Mouse (Mus musculus): ENCODE measurements around the gene Nkd1. TPM values are rescaled to one million over a fixed set of nuclear protein-coding genes. Genes with fewer than 3 reads are reported as not detected.
A peak's percentile ranks its signal among the peaks of the same experiment; 100 is the strongest.

The Nkd1 gene
- polyA plus RNA-seq, 1 experiment: 21.9 TPM

GRCm38 (mm10) chr8:88604065-88605038 lies 83.2 kb downstream of the Nkd1 start:
- no peak for DNase-seq (ENCODE audit: low read depth, low spot score)
- WGBS: 23% methylated on average over 20 of the region's 20 CpGs

DNA sequence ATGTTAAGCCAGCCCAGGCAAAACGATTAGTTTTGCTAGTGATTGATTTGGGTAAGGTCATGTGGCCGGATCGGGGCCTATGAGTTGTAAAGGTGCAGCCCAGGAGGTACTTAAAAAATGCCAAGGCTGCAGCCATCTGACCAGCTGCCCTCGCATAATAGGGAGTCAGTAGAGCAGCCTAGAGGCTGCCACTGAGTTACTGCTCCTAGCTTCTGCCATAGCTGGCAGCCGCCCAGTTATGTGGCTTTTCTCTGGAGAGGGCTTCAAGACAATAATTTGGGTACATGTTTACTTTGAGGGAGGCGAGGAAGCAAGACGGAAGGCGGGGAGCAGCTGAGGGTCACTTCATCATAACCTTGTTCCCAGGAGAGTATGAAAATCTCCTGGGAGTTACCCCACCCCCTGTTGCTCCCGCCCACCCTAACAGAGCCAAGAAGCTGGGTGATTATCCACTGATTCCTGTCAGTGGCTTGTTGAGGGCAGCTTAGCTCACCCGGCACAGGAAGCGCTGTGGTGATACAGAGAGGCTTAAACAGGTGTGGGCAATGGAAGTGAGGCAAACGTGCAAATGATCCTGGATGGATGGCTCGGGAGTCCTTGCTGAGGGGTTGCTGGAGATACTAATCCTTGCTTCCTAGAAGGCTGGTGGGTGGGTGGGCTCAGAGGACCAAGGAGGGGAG lies 84.3 kb downstream of the Nkd1 start:
- 27% methylated on average over 13 of the region's 13 CpGs for WGBS
- DNase-seq (ENCODE audit: low read depth, low spot score): no peak

GRCm38 (mm10) chr8:88609036-88609435 lies 87.9 kb downstream of the Nkd1 start:
- 80% methylated on average over 8 of the region's 8 CpGs for WGBS
- DNase-seq (ENCODE audit: low read depth, low spot score): no peak

DNA sequence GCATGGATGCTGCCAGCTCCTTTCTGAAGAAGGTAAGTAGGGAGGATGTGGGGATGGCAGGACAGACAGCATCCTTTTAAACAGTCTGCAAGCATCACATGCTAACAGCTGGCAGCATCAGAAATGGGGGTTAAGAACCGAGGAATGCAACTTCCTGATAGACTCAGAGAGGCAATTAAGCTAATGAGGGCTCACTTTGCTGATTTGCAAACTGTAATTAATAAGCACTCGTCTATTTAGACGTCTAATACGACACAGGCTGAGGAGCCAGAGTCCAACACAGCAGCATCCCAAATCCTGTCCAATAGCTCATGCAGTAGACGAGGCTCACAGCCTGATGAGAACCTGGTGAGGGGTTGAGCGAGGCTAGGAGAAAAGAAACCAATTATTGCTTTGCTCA lies 89.1 kb downstream of the Nkd1 start:
- WGBS: 69% methylated on average over 6 of the region's 6 CpGs
- no peak for DNase-seq (ENCODE audit: low read depth, low spot score)

DNA sequence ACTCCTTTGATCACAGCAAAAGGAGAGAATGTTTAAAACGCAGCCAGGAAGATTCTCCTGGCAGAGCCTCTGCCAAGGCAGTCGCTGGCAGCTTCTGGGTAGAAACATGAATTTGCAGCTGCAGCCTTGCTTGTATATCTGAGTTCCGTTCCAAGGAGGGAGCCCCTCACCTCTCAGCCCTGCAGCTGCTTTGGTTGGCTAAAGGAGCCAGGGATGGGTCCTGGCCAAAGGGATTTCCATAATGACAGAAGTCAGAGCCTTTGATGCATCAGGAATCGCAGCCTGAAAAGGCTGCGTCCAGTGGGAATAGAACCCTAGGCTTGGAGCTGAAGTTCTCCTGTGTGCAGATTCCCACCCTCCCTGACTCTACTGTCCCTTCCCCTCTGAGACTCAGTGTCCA lies 93.8 kb downstream of the Nkd1 start:
- WGBS: 60% methylated on average over 5 of the region's 5 CpGs
- no peak for DNase-seq (ENCODE audit: low read depth, low spot score)

- WGBS: 59% methylated on average over 5 of the region's 5 CpGs
- DNase-seq (ENCODE audit: low read depth, low spot score): no peak
These were observed 97.5 kb downstream of the Nkd1 start for GRCm38 (mm10) chr8:88618612-88619011.

DNA sequence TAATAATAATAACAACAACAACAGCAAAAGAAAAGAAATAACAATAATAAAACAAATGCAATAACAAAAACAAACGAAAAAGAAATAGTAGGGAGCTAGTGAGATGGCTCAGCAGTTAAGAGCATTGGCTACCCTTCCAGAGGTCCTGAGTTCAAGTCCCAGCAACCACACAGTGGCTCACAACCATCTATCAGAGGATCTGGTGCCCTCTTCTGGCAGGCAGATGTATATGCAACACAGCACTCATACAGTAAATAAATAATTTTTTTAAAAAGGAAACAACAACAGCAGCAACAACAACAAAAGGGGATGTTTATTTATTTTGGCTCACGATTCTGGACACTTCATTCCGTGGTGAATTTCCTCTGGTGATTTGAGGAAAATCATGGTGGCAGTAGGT lies 98.4 kb downstream of the Nkd1 start:
- 61% methylated on average over 3 of the region's 3 CpGs for WGBS

DNA sequence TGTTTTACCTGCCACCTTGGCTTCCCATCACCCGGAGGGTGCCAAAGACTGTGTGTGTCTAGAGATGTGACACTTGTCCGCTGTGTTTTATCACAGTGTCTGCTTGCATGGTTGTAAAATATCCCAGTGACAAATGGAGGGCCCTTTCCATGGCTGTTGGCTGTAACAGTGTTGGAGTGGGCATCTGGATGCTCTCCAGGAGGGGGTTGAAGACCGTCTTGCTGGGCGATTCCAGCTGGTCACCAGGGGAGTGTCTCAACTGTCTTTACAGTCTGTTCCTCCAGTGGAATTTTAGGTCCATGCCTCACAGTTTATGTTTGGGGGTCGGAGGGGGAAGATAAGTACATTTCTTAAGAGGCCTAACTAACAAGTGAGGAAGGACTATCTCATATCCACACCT lies 99.8 kb downstream of the Nkd1 start:
- DNase-seq (ENCODE audit: low read depth, low spot score): no peak
- WGBS: 55% methylated on average over 5 of the region's 5 CpGs

More for the DNA sequence above, 98.4 kb downstream of the Nkd1 start:
- DNase-seq (ENCODE audit: low read depth, low spot score): no peak

DNA sequence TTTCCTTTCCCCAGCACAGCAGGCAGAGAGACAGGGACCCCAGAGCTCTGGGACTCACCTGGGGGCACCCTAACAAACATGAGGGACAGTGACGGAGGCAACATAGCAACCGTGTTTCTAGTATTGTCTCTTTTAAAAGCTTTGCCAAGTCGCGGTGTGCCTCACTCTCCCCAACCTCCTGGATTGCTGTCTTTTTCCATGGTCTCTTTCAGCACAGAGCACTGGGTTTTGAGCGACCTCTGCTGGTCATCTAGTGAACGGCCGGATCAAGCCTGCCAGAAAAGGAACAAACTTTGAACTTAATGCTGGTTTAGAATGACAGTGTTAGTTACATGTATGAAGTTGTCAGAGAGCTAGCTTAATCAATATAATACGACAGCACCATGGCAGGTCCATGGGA lies 100.3 kb downstream of the Nkd1 start:
- DNase-seq (ENCODE audit: low read depth, low spot score): peak; percentile 40
- WGBS: 3% methylated on average over 8 of the region's 8 CpGs

DNA sequence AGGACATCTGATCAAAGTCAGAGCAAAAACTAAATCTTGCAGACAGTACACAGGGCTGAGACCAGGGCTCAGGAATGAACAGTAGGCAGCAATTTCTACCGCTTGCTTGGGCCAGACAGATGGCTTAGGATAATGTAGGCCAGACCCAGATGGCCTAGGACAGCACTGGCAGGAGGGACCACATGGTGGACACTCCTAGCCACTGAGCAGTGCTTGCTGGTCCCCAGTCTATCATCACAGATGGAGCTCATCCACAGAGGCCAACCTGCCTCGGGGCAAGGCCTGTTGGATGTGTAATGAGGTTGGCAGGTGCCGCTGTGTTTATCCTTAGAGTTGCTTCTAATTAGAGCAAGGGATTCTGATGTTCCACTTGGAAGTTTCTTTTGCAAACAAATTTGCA lies 102.2 kb downstream of the Nkd1 start:
- DNase-seq (ENCODE audit: low read depth, low spot score): no peak
- WGBS: 83% methylated on average over 3 of the region's 3 CpGs

DNA sequence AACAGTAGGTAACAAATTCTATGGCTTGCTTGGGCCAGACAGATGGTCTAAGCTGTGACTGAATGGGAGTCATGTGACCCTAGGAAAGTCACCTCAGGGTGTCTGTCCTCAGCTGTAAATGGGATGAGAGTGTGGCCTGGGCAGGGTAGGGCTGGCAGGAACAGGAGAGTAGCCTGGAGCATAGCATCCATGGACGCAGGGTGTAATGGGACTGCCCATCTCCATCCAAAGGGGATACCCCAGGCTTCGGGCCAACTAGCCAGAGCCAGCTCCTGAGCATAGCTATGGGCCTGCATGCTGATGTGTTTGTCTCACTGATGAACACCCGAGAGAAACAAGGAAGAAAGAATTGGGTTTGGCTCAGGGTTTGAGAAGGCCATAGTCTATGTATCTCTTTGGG lies 103.1 kb downstream of the Nkd1 start:
- WGBS: 79% methylated on average over 3 of the region's 3 CpGs
- DNase-seq (ENCODE audit: low read depth, low spot score): no peak

DNA sequence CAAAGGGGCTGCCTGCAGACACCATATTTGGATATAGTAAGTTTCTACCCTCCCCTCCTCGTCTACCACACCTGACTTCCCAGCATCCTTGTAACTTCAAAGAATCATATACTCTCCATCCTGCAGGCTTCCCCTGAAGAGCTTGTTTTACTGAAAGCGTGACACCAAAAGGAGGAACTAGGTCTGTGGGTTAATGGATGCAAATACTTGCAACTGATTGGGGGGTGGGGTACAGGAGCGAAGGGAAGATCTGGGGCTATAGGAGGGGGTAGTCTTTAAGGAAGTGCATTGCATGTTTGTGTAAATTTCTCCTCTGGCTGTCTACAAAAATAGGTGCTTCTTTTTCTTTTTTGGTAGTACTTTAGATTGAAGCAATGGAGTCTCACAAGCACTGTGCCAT lies 105.3 kb downstream of the Nkd1 start:
- DNase-seq (ENCODE audit: low read depth, low spot score): no peak
- WGBS: 86% methylated on average over 3 of the region's 3 CpGs

GRCm38 (mm10) chr8:88626940-88627264 lies 105.7 kb downstream of the Nkd1 start:
- DNase-seq (ENCODE audit: low read depth, low spot score): no peak
- WGBS: 53% methylated on average over 19 of the region's 19 CpGs

DNA sequence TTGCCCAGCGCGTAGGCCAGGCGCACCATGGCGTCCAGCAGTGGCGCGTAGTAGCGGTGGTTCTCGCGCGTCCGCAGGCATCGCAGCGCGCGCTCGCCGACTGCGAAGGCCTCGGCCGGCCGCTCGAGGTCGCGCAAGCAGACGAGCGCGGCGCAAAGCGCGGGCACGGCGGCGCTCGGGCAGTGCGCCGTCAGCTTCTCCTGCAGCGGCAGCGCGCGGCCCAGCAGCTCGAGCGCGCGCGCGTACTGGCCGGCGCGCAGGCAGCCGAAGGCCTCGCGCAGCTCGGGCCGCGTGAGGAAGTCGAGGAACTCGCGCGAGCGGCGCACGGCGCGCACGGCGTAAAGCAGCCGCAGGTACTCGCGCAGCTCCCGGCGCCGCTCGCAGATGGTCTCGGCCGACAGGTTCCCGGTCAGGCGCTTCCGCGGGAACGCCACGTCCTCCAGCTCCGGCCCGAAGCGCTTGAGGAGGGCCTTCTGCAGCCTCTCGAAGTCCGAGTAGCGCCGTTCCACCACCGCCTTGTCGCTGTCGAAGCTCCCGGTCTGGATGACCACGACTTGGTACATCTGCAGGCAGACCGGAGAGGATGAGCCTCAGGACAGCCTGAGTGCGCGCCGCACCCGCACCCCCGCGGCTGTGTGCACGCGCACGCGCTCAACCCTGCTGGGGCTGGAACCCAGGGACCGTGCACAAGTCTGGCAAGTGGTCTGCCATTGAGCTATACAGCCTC lies 106.3 kb downstream of the Nkd1 start:
- DNase-seq (ENCODE audit: low read depth, low spot score): no peak
- WGBS: 45% methylated on average over 105 of the region's 105 CpGs

DNA sequence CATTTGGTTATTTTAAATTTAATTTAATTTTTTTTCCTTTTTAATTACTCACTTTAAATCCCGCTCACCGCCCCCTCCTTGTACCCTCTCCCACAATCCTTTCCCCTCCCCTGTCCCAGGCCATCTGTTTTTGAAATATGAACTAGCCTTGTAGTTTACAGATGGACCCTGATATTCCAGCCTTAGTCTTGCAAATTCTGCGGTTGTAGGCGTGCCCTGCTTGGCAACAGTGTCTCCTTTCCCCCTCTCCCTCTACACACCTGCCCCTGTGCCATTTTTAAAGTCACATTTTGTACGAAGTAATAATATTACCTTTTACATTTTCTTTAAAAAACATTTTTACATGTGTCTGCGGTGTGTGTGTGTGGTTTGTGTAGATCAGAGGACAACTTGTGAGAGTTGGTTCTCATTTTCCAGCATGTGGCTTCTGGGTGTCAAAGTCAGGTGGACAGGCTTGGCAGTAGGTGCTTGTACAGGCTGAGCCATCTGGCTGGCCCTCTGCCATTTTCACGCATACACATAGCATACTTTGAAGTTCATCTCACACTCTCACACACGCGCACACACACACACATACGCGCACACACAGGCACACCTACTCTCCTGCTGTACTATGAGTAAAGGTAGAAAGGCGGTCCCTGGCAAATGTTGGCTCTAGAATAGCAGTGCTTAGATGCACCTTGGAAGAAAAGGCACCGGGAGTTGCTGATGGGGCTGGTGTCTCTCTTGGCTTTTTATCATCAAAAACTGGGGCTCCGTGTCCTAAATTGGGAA lies 107.0 kb downstream of the Nkd1 start:
- 73% methylated on average over 14 of the region's 14 CpGs for WGBS
- DNase-seq (ENCODE audit: low read depth, low spot score): no peak

DNA sequence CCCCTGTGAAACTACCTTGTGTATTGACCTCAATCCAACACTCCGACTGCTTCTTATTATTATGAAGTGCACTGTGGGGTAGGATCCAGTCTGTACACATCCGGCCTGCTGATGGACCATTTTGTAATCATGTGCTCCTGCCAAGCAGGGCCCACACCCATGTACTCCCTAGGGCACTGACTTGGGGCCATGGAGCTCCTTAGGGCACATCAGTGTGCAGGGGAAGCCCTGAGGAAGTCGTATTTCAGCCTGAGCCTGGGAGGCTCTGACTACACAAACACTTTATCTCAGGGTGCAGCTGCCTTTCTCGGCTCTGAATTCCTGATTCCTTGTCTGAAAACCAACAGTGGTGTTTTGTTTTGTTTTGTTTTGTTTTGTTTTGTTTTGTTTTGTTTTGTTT lies 109.1 kb downstream of the Nkd1 start:
- 68% methylated on average over 4 of the region's 4 CpGs for whole genome bisulfite sequencing
- DNase-seq (ENCODE audit: low read depth, low spot score): no peak

DNA sequence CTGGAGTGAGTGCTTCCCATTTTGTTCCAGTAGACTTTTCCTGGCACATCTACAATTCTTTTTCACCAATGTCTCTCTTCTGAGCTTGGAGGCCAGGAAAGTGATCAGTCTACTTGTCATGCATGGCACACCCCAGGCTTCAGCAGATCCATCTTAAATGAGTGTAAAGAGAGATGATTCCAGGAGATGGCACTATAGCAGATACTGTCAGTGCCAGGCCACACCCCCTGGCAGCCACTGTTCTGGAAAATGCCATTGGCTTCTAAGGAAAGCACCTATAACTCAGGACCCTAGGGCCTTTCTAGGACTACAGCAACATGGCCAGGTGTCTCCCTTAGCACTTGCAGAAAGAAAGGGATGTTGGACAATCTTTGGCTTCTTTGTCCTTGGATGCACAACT lies 109.9 kb downstream of the Nkd1 start:
- no peak for DNase-seq (ENCODE audit: low read depth, low spot score)

DNA sequence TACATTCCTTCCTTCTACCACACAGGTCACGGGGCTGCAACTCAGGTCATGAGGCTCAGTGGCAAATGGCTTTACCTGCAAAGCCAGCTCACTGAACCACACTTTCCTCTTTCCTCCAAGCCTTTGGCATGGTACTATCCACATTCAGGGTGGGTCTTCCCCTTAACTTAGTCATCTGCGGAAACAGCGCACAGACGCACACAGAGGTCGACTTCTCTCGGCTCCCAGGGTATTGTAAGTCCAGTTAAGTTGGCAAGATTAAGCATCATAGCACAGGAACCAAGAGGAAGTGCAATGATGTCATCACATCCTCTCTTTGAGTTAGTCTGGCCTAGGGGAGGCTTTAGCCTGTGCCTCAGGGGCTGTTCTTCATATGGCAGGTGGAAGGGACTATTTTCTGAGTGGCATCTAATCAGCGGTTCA lies 112.2 kb downstream of the Nkd1 start:
- no peak for DNase-seq (ENCODE audit: low read depth, low spot score)
- WGBS: 81% methylated on average over 7 of the region's 7 CpGs

GRCm38 (mm10) chr8:88635474-88636397 lies 114.6 kb downstream of the Nkd1 start, which contains the start of gene Snx20:
Snx20 (minus strand) TSS chr8:88636128.
- peak; percentile 52 for DNase-seq (ENCODE audit: low read depth, low spot score)
- 35% methylated on average over 14 of the region's 14 CpGs for WGBS
